Comparison of ENCODE assay signal across 20 mouse cellular contexts in the genomic region with DNA sequence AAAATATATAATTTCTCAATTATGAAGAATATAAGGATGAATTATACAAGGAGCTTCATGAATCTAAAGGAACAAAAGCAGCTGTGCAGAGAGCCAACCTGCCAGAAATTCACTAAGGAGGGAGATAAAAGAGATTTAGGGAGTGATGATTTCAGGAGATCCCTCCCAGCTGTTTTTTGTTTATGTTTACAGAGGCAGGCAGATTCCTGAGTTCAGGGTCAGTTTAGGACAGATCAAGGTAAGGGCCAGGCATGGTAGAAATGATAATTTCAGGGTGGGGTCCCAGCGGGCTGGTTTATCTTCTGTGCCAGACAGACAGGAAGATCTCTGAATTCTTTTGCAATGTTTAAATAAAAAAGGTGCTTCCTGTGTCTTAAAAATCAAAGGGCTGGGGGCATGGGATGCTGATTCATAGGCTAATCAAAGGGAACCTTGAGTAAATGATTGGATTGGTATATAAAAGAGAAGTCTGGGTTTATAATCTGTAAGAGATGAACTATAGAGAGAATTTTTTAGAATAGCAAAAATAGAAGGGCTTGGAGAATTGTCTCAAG.
"Had no signal": no experiment of that assay in that cellular context is flagged by ENCODE, and none has a peak within 500 bp of the region (broad histone marks: within the 10 kb centered on the region; RNA-seq: fewer than 3 reads in every experiment).

No protein-coding gene starts in this region.

- ATAC-seq: liver, postnatal 0 days; midbrain, embryonic 16.5 days had no signal

- H3K4me3 ChIP-seq: megakaryocyte, embryonic 14.5 days; midbrain, embryonic 10.5 days; midbrain, embryonic 12.5 days; myocyte; neural tube, embryonic 13.5 days; neural tube, embryonic 15.5 days had no signal

- DNase-seq: liver, postnatal 0 days; lung, adult 2 months; lung, postnatal 10 days; midbrain, embryonic 14.5 days; retina, postnatal 1 day; right cerebral cortex, adult 18-20 months; right cerebral cortex, postnatal 25 days; right cerebral cortex, postnatal 4 days; spleen, adult 18-20 months; thymus, adult 18-20 months; thymus, postnatal 14 days; thymus, postnatal 36 days had no signal

- H3K9me3 ChIP-seq: midbrain, embryonic 10.5 days; midbrain, embryonic 12.5 days; neural tube, embryonic 13.5 days; neural tube, embryonic 15.5 days had no signal

- H3K4me1 ChIP-seq: megakaryocyte, embryonic 14.5 days; midbrain, embryonic 10.5 days; midbrain, embryonic 12.5 days; neural tube, embryonic 13.5 days; neural tube, embryonic 15.5 days had no signal

- H3K27ac ChIP-seq: macrophage; midbrain, embryonic 10.5 days; midbrain, embryonic 12.5 days; neural tube, embryonic 13.5 days; neural tube, embryonic 15.5 days had no signal

- H3K9ac ChIP-seq: liver, postnatal 0 days; midbrain, embryonic 12.5 days; neural tube, embryonic 13.5 days; neural tube, embryonic 15.5 days had no signal

- H3K4me2 ChIP-seq: midbrain, embryonic 12.5 days; neural tube, embryonic 13.5 days; neural tube, embryonic 15.5 days had no signal

- H3K36me3 ChIP-seq: midbrain, embryonic 10.5 days; midbrain, embryonic 12.5 days; neural tube, embryonic 13.5 days; neural tube, embryonic 15.5 days had no signal

- H3K27me3 ChIP-seq: megakaryocyte, embryonic 14.5 days; midbrain, embryonic 12.5 days; neural tube, embryonic 13.5 days; neural tube, embryonic 15.5 days had no signal
